Mouse (Mus musculus) heart, embryonic 14.5 days (tissue): ENCODE measurements around the gene Riok2. TPM values are rescaled to one million over a fixed set of nuclear protein-coding genes. Genes with fewer than 3 reads are reported as not detected.

Experiments used
- ATAC-seq: fragments of 200-750 bp; cut with Nextera tagmentation; 2 replicates; pipeline ENCODE4 v1.8.0; 2017; ENCODE audit warnings: low read depth, moderate TSS enrichment; ENCODE audit not compliant: insufficient number of reproducible peaks, insufficient read depth, low FRiP score
- H3K27ac ChIP-seq, 2 experiments: fragments of 200-500 bp in 1 of 2; fragments of 300-500 bp in 1 of 2; sonication (generic) in 1 of 2; replicated peaks in 1 of 2; 2 replicates each; pipeline ENCODE4 v1.5.1; 2012 to 2014; ENCODE audit warnings: low read depth in 2 of 2, low read length in 2 of 2, control low read depth in 1 of 2, mild to moderate bottlenecking in 1 of 2, mixed read lengths in 1 of 2; ENCODE audit not compliant: control insufficient read depth in 1 of 2, insufficient read depth in 1 of 2
- H3K27me3 ChIP-seq: fragments of 300-500 bp; sonication (generic); 2 replicates; pipeline ENCODE4 v1.6.1; 2014; ENCODE audit warnings: mild to moderate bottlenecking, low read length, control low read depth; ENCODE audit not compliant: control insufficient read depth, insufficient read depth
- H3K36me3 ChIP-seq: fragments of 300-500 bp; sonication (generic); 2 replicates; pipeline ENCODE4 v1.6.1; 2014; ENCODE audit warnings: mild to moderate bottlenecking, control low read depth, low read length, mixed read lengths; ENCODE audit not compliant: control insufficient read depth, insufficient read depth
- H3K4me1 ChIP-seq, 2 experiments: fragments of 200-500 bp in 1 of 2; fragments of 300-500 bp in 1 of 2; sonication (generic) in 1 of 2; 2 replicates each; pipeline ENCODE4 v1.6.1; 2012 to 2014; ENCODE audit warnings: low read length in 2 of 2, control low read depth in 1 of 2, mixed read lengths in 1 of 2; ENCODE audit not compliant: control insufficient read depth in 2 of 2, insufficient read depth in 2 of 2
- H3K4me2 ChIP-seq: fragments of 300-500 bp; sonication (generic); 2 replicates; pipeline ENCODE4 v1.6.1; 2014; ENCODE audit warnings: mild to moderate bottlenecking, low read length
- H3K4me3 ChIP-seq, 2 experiments: fragments of 200-500 bp in 1 of 2; fragments of 300-500 bp in 1 of 2; sonication (generic) in 1 of 2; 2 replicates each; pipeline ENCODE4 v1.5.1; 2012 to 2014; ENCODE audit warnings: low read length in 2 of 2, mild to moderate bottlenecking in 2 of 2, control low read depth in 1 of 2, low read depth in 1 of 2, moderate library complexity in 1 of 2; ENCODE audit not compliant: control insufficient read depth in 1 of 2, insufficient read depth in 1 of 2
- H3K9ac ChIP-seq: fragments of 300-500 bp; sonication (generic); 2 replicates; pipeline ENCODE4 v1.6.1; 2014; ENCODE audit warnings: mild to moderate bottlenecking, low read length
- H3K9me3 ChIP-seq: fragments of 300-500 bp; sonication (generic); 2 replicates; pipeline ENCODE4 v1.6.1; 2016; ENCODE audit warnings: low read length, control low read depth; ENCODE audit not compliant: control insufficient read depth
- WGBS: fragments of 180-500 bp; shearing (Covaris S2); extraction: QIAGEN DNeasy Blood & Tissue Kit; methylation state at CpG from one replicate; pipeline ENCODE4 v1.1.7; 2014; 5-methylcytosine and 5-hydroxymethylcytosine counted together
- polyA plus RNA-seq: library from polyadenylated mRNA; unstranded; fragments of >200 nt; fragmentation: Nextera tagmentation; extraction: Ambion mirVana; gene quantifications from 2 replicates; pipeline ENCODE4 v1.2.1, GENCODE M21; 2014

The Riok2 gene
- polyA plus RNA-seq, 1 experiment from 2014 or later: 22.7 TPM

GRCm38 (mm10) chr17:17425906-17426305, 51.8 kb downstream of the Riok2 start:
- no peaks in the 10 kb centered on the region for H3K36me3 ChIP-seq
- no peaks in the 10 kb centered on the region for H3K4me1 ChIP-seq
- no peaks in the 10 kb centered on the region for H3K27me3 ChIP-seq
- H3K9me3 ChIP-seq: no peaks in the 10 kb centered on the region
- H3K9ac ChIP-seq: no peak overlapping the region
- no peak overlapping the region for H3K4me3 ChIP-seq
- 60% methylated on average over 3 of the region's 3 CpGs for WGBS
- no peak for ATAC-seq
- H3K27ac ChIP-seq: no peak overlapping the region
- H3K4me2 ChIP-seq: no peak overlapping the region

GRCm38 (mm10) chr17:17428888-17429287, 54.8 kb downstream of the Riok2 start:
- H3K27me3 ChIP-seq: no peaks in the 10 kb centered on the region
- 69% methylated on average over 2 of the region's 2 CpGs for WGBS
- H3K4me2 ChIP-seq: no peak overlapping the region
- H3K36me3 ChIP-seq: no peaks in the 10 kb centered on the region
- no peaks in the 10 kb centered on the region for H3K4me1 ChIP-seq
- no peaks in the 10 kb centered on the region for H3K9me3 ChIP-seq
- H3K27ac ChIP-seq: no peak overlapping the region
- no peak overlapping the region for H3K9ac ChIP-seq
- no peak for ATAC-seq
- no peak overlapping the region for H3K4me3 ChIP-seq

GRCm38 (mm10) chr17:17433679-17434078, 59.6 kb downstream of the Riok2 start:
- H3K27me3 ChIP-seq: no peaks in the 10 kb centered on the region
- ATAC-seq: no peak
- WGBS: 83% methylated on average over 4 of the region's 4 CpGs
- H3K9ac ChIP-seq: no peak overlapping the region
- H3K4me2 ChIP-seq: no peak overlapping the region
- no peaks in the 10 kb centered on the region for H3K4me1 ChIP-seq
- H3K36me3 ChIP-seq: no peaks in the 10 kb centered on the region
- H3K4me3 ChIP-seq: no peak overlapping the region
- no peak overlapping the region for H3K27ac ChIP-seq
- H3K9me3 ChIP-seq: no peaks in the 10 kb centered on the region

GRCm38 (mm10) chr17:17438576-17439191, 64.6 kb downstream of the Riok2 start:
- ATAC-seq: no peak
- Histone ChIP-seq H3K9me3 (no peaks in the 10 kb centered on the region), H3K4me2 (no peak overlapping the region), H3K4me3 (no peak overlapping the region), H3K4me1 (no peaks in the 10 kb centered on the region), H3K9ac (no peak overlapping the region), H3K36me3 (no peaks in the 10 kb centered on the region), H3K27ac (0 out of 4 replicates have a peak overlapping the region, but pooled peaks of 1 of the 2 experiments have one; percentile 24), H3K27me3 (no peaks in the 10 kb centered on the region)

- H3K27ac ChIP-seq: no peak overlapping the region
- ATAC-seq: no peak
- H3K4me3 ChIP-seq: no peak overlapping the region
- no peaks in the 10 kb centered on the region for H3K27me3 ChIP-seq
- 43% methylated on average over 4 of the region's 4 CpGs for WGBS
- no peaks in the 10 kb centered on the region for H3K4me1 ChIP-seq
- no peaks in the 10 kb centered on the region for H3K9me3 ChIP-seq
- no peak overlapping the region for H3K9ac ChIP-seq
- no peaks in the 10 kb centered on the region for H3K36me3 ChIP-seq
- no peak overlapping the region for H3K4me2 ChIP-seq
These were observed 67.9 kb downstream of the Riok2 start for GRCm38 (mm10) chr17:17441876-17442498.

- ATAC-seq: no peak
- Histone ChIP-seq H3K36me3 (no peaks in the 10 kb centered on the region), H3K27me3 (no peaks in the 10 kb centered on the region), H3K9me3 (no peaks in the 10 kb centered on the region), H3K4me1 (peaks cover 4 to 5% of the 10 kb centered on the region in 2 experiments; a peak in 1 of 4 replicates), H3K27ac (no peak overlapping the region), H3K9ac (no peak overlapping the region), H3K4me2 (no peak overlapping the region), H3K4me3 (no peak overlapping the region)
- 71% methylated on average over 3 of the region's 3 CpGs for WGBS
These were observed 70.3 kb downstream of the Riok2 start for GRCm38 (mm10) chr17:17444297-17444886.
